Mouse (Mus musculus): ENCODE measurements around the gene Gm20388. TPM values are rescaled to one million over a fixed set of nuclear protein-coding genes. Genes with fewer than 3 reads are reported as not detected.

The Gm20388 gene
- polyA plus RNA-seq, 1 experiment from 2014 or later, result not detected

GRCm38 (mm10) chr8:123787254-123787897 lies 3876.7 kb downstream of the Gm20388 start:
- Histone ChIP-seq H3K36me3 (ENCODE audit: control insufficient read depth, insufficient read depth, low read length) (no peaks in the 10 kb centered on the region), H3K27ac (ENCODE audit: low read depth, low read length) (no peak overlapping the region), H3K4me3 (ENCODE audit: low read length) (no peak overlapping the region), H3K4me2 (replicated peaks; ENCODE audit: low read depth, low read length) (no peak overlapping the region), H3K4me1 (ENCODE audit: control insufficient read depth, insufficient read depth, low read length) (peaks cover 11% of the 10 kb centered on the region), H3K27me3 (ENCODE audit: control insufficient read depth, insufficient read depth, low read length) (no peaks in the 10 kb centered on the region), H3K9ac (ENCODE audit: low read depth, low read length) (no peak overlapping the region), H3K9me3 (ENCODE audit: control insufficient read depth, low read length) (no peaks in the 10 kb centered on the region)
- WGBS, result 48% methylated on average over 21 of the region's 21 CpGs
- ATAC-seq (ENCODE audit: low FRiP score, low TSS enrichment), result no peak

GRCm38 (mm10) chr8:123788416-123789170 lies 3878.0 kb downstream of the Gm20388 start:
- Histone ChIP-seq H3K4me2 (replicated peaks; ENCODE audit: low read depth, low read length) (no peak overlapping the region), H3K4me1 (ENCODE audit: control insufficient read depth, insufficient read depth, low read length) (peaks cover 9% of the 10 kb centered on the region), H3K27ac (ENCODE audit: low read depth, low read length) (no peak overlapping the region), H3K27me3 (ENCODE audit: control insufficient read depth, insufficient read depth, low read length) (no peaks in the 10 kb centered on the region), H3K36me3 (ENCODE audit: control insufficient read depth, insufficient read depth, low read length) (no peaks in the 10 kb centered on the region), H3K9ac (ENCODE audit: low read depth, low read length) (no peak overlapping the region), H3K9me3 (ENCODE audit: control insufficient read depth, low read length) (no peaks in the 10 kb centered on the region), H3K4me3 (ENCODE audit: low read length) (no peak overlapping the region)
- 27% methylated on average over 14 of the region's 14 CpGs for WGBS
- no peak for ATAC-seq (ENCODE audit: low FRiP score, low TSS enrichment)

- no peak overlapping the region for H3K27ac ChIP-seq (ENCODE audit: low read depth, low read length)
- no peak overlapping the region for H3K4me3 ChIP-seq (ENCODE audit: low read length)
- H3K9ac ChIP-seq (ENCODE audit: low read depth, low read length), result no peak overlapping the region
- H3K27me3 ChIP-seq (ENCODE audit: control insufficient read depth, insufficient read depth, low read length), result no peaks in the 10 kb centered on the region
- no peak for ATAC-seq (ENCODE audit: low FRiP score, low TSS enrichment)
- no peak overlapping the region for H3K4me2 ChIP-seq (replicated peaks; ENCODE audit: low read depth, low read length)
- peaks cover 13% of the 10 kb centered on the region for H3K4me1 ChIP-seq (ENCODE audit: control insufficient read depth, insufficient read depth, low read length)
- H3K36me3 ChIP-seq (ENCODE audit: control insufficient read depth, insufficient read depth, low read length), result no peaks in the 10 kb centered on the region
- WGBS, result 80% methylated on average over 9 of the region's 9 CpGs
- no peaks in the 10 kb centered on the region for H3K9me3 ChIP-seq (ENCODE audit: control insufficient read depth, low read length)
These were observed 3878.8 kb downstream of the Gm20388 start for GRCm38 (mm10) chr8:123789461-123789860.

GRCm38 (mm10) chr8:123789970-123790369 lies 3879.3 kb downstream of the Gm20388 start:
- ATAC-seq (ENCODE audit: low FRiP score, low TSS enrichment), result 0 out of 2 replicates have a peak, but pooled peaks have one; percentile 6
- WGBS, result 0% methylated on average over 4 of the region's 4 CpGs
- no peaks in the 10 kb centered on the region for H3K9me3 ChIP-seq (ENCODE audit: control insufficient read depth, low read length)
- H3K27ac ChIP-seq (ENCODE audit: low read depth, low read length), result no peak overlapping the region
- no peak overlapping the region for H3K4me3 ChIP-seq (ENCODE audit: low read length)
- H3K9ac ChIP-seq (ENCODE audit: low read depth, low read length), result no peak overlapping the region
- peaks cover 16% of the 10 kb centered on the region for H3K4me1 ChIP-seq (ENCODE audit: control insufficient read depth, insufficient read depth, low read length)
- no peak overlapping the region for H3K4me2 ChIP-seq (replicated peaks; ENCODE audit: low read depth, low read length)
- no peaks in the 10 kb centered on the region for H3K36me3 ChIP-seq (ENCODE audit: control insufficient read depth, insufficient read depth, low read length)
- no peaks in the 10 kb centered on the region for H3K27me3 ChIP-seq (ENCODE audit: control insufficient read depth, insufficient read depth, low read length)

- H3K4me2 ChIP-seq (replicated peaks; ENCODE audit: low read depth, low read length), result no peak overlapping the region
- H3K27ac ChIP-seq (ENCODE audit: low read depth, low read length), result peak overlapping the region; percentile 59; the same call in 1 of the 2 replicates
- H3K9me3 ChIP-seq (ENCODE audit: control insufficient read depth, low read length), result no peaks in the 10 kb centered on the region
- no peaks in the 10 kb centered on the region for H3K36me3 ChIP-seq (ENCODE audit: control insufficient read depth, insufficient read depth, low read length)
- no peak overlapping the region for H3K9ac ChIP-seq (ENCODE audit: low read depth, low read length)
- H3K27me3 ChIP-seq (ENCODE audit: control insufficient read depth, insufficient read depth, low read length), result no peaks in the 10 kb centered on the region
- 0 out of 2 replicates have a peak, but pooled peaks have one; percentile 17 for ATAC-seq (ENCODE audit: low FRiP score, low TSS enrichment)
- WGBS, result 44% methylated on average over 16 of the region's 16 CpGs
- no peak overlapping the region for H3K4me3 ChIP-seq (ENCODE audit: low read length)
- H3K4me1 ChIP-seq (ENCODE audit: control insufficient read depth, insufficient read depth, low read length), result peaks cover 16% of the 10 kb centered on the region
These were observed 3880.6 kb downstream of the Gm20388 start for GRCm38 (mm10) chr8:123791101-123791844.

GRCm38 (mm10) chr8:123791845-123792225 lies 3881.2 kb downstream of the Gm20388 start:
- WGBS, result 55% methylated on average over 7 of the region's 7 CpGs
- Histone ChIP-seq H3K27ac (ENCODE audit: low read depth, low read length) (no peak overlapping the region), H3K4me3 (ENCODE audit: low read length) (no peak overlapping the region), H3K4me2 (replicated peaks; ENCODE audit: low read depth, low read length) (no peak overlapping the region), H3K4me1 (ENCODE audit: control insufficient read depth, insufficient read depth, low read length) (peaks cover 16% of the 10 kb centered on the region), H3K36me3 (ENCODE audit: control insufficient read depth, insufficient read depth, low read length) (no peaks in the 10 kb centered on the region), H3K9me3 (ENCODE audit: control insufficient read depth, low read length) (no peaks in the 10 kb centered on the region), H3K27me3 (ENCODE audit: control insufficient read depth, insufficient read depth, low read length) (no peaks in the 10 kb centered on the region), H3K9ac (ENCODE audit: low read depth, low read length) (no peak overlapping the region)
- ATAC-seq (ENCODE audit: low FRiP score, low TSS enrichment), result 0 out of 2 replicates have a peak, but pooled peaks have one; percentile 8

- Histone ChIP-seq H3K4me1 (ENCODE audit: control insufficient read depth, insufficient read depth, low read length) (peaks cover 16% of the 10 kb centered on the region), H3K27me3 (ENCODE audit: control insufficient read depth, insufficient read depth, low read length) (no peaks in the 10 kb centered on the region), H3K4me3 (ENCODE audit: low read length) (no peak overlapping the region), H3K36me3 (ENCODE audit: control insufficient read depth, insufficient read depth, low read length) (no peaks in the 10 kb centered on the region), H3K9ac (ENCODE audit: low read depth, low read length) (no peak overlapping the region), H3K27ac (ENCODE audit: low read depth, low read length) (no peak overlapping the region), H3K4me2 (replicated peaks; ENCODE audit: low read depth, low read length) (no peak overlapping the region; the same call in 1 of the 2 replicates), H3K9me3 (ENCODE audit: control insufficient read depth, low read length) (no peaks in the 10 kb centered on the region)
- WGBS, result 7% methylated on average over 10 of the region's 10 CpGs
- no peak; the same call in 1 of the 2 replicates for ATAC-seq (ENCODE audit: low FRiP score, low TSS enrichment)
These were observed 3883.3 kb downstream of the Gm20388 start for GRCm38 (mm10) chr8:123793900-123794299.

- no peak for ATAC-seq (ENCODE audit: low FRiP score, low TSS enrichment)
- H3K9ac ChIP-seq (ENCODE audit: low read depth, low read length), result no peak overlapping the region
- no peaks in the 10 kb centered on the region for H3K27me3 ChIP-seq (ENCODE audit: control insufficient read depth, insufficient read depth, low read length)
- H3K36me3 ChIP-seq (ENCODE audit: control insufficient read depth, insufficient read depth, low read length), result no peaks in the 10 kb centered on the region
- H3K4me3 ChIP-seq (ENCODE audit: low read length), result no peak overlapping the region
- WGBS, result 80% methylated on average over 4 of the region's 4 CpGs
- H3K27ac ChIP-seq (ENCODE audit: low read depth, low read length), result no peak overlapping the region
- no peak overlapping the region for H3K4me2 ChIP-seq (replicated peaks; ENCODE audit: low read depth, low read length)
- peaks cover 16% of the 10 kb centered on the region for H3K4me1 ChIP-seq (ENCODE audit: control insufficient read depth, insufficient read depth, low read length)
- no peaks in the 10 kb centered on the region for H3K9me3 ChIP-seq (ENCODE audit: control insufficient read depth, low read length)
These were observed 3884.1 kb downstream of the Gm20388 start for GRCm38 (mm10) chr8:123794766-123795165.
